Mouse (Mus musculus) embryonic fibroblast, embryonic 13.5 days (primary cell): ENCODE measurements around the gene Proser2.

Experiments
- CTCF ChIP-seq: IDR thresholded peaks from 2 replicates; pipeline ENCODE4 v1.5.1; 2011; ENCODE audit warnings: mild to moderate bottlenecking, control low read depth, low read length, moderate library complexity, borderline replicate concordance; ENCODE audit not compliant: insufficient read depth
- POLR2A ChIP-seq: IDR thresholded peaks from 2 replicates; pipeline ENCODE4 v1.6.1; 2011; ENCODE audit warnings: low read depth, mild to moderate bottlenecking, control low read depth, low read length, moderate library complexity

DNA sequence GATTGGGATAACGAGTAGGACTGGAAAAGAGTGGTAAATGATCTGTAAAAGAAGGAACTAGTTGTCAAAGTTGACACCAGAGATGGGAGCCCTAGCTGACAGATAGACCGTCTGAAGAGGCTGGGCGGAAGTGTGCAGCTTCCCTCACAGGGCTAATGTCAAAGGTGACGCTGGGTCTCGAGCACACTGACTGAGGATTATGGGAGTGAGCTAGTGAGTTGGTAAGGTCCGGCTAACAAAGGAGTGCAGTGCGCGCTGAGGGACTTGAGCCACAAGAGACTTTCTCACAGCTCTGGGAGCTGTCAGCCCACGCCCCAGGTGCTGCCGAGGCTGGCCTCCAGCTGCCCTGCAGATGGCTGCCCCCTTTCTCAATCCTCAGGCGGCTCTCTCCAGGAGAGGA lies 59.1 kb downstream of the Proser2 start:
- TF ChIP-seq POLR2A (no peak), CTCF (no peak)
